Mouse (Mus musculus): ENCODE measurements around the gene Olfr822. TPM values are rescaled to one million over a fixed set of nuclear protein-coding genes. Genes with fewer than 3 reads are reported as not detected.

Olfr822 gene
- not detected for polyA plus RNA-seq (2015; fragmentation: Illumina TruSeq; extraction: RNeasy Lipid Tissue Mini Kit (QIAGEN cat#74804); ENCODE audit: low read depth, low replicate concordance)

DNA sequence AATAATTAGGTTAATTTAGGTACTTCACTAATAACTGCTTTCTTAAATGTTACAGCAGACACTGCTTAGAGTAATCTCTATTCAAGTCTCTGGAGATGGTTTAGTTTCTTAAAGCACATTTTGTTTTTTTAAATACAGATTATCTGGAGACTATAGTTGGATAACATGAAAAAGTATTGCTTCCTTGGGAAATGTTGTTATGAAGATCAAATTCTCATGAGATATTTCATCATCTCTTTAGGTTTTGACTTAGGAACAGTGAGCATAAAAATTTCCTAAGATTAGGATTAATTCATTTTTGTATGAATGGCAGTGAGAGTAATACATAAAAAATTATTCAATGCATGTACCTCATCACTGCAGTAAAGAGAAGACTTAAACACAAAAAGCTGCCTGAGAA is at the start of gene Olfr822:
Olfr822 (plus strand) TSS at position 301 of the 400 bp plus-strand sequence.

DNA sequence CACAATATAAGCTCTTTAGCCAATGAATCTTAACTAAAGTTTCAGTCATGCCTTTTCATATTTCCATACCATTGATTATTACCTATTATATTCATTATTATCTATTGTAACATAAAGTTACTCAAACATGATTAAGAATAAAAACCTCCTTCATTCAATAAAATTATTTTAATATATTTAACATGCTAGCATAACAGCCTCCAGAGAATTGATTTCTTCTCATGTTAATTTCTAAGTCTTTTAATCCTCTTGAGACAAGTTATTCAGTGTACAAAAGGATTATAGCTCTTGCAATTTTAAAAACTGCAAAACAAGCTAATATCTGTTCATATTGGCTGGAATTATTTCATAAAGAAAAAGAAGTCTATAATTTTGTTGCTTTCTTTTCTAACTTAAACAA is 41.0 kb upstream of the Olfr822 start, which contains the start of gene Olfr821:
Olfr821 (plus strand) TSS at position 301 of the 400 bp plus-strand sequence.

DNA sequence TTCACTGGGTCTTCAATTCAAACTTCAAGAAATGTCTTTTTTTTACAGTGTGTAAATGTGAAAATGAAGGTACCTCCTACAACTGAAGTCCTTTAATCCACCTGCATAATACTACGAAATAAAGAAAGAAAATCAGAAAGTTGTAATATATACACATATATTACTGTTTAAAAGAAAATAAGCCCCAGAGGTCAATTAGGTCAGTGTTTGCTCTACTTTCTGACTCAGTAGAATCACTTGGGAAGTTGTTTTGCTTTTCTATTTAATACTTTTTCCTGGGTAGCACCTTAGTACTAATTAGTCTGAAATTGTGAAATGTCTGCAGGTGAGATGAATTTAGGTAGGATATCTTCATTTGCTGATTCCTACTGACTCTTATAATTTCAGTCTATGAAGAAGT is 44.3 kb downstream of the Olfr822 start, which contains the start of gene Olfr823:
Olfr823 (minus strand) TSS at position 101 of the 400 bp plus-strand sequence.

Other genes starting within 250 kb of the Olfr822 start
- gene Olfr812, start 225.1 kb upstream of the Olfr822 start, polyA plus RNA-seq (2015; fragmentation: Illumina TruSeq; extraction: RNeasy Lipid Tissue Mini Kit (QIAGEN cat#74804); ENCODE audit: low read depth, low replicate concordance): not detected
- not detected for gene Olfr813, start 215.8 kb upstream of the Olfr822 start, polyA plus RNA-seq (2015; fragmentation: Illumina TruSeq; extraction: RNeasy Lipid Tissue Mini Kit (QIAGEN cat#74804); ENCODE audit: low read depth, low replicate concordance)
- gene Olfr814, start 191.4 kb upstream of the Olfr822 start, polyA plus RNA-seq (2015; fragmentation: Illumina TruSeq; extraction: RNeasy Lipid Tissue Mini Kit (QIAGEN cat#74804); ENCODE audit: low read depth, low replicate concordance): not detected
- gene Olfr815, start 165.3 kb upstream of the Olfr822 start, polyA plus RNA-seq (2015; fragmentation: Illumina TruSeq; extraction: RNeasy Lipid Tissue Mini Kit (QIAGEN cat#74804); ENCODE audit: low read depth, low replicate concordance): not detected
- not detected for gene Olfr816, start 155.6 kb upstream of the Olfr822 start, polyA plus RNA-seq (2015; fragmentation: Illumina TruSeq; extraction: RNeasy Lipid Tissue Mini Kit (QIAGEN cat#74804); ENCODE audit: low read depth, low replicate concordance)
- gene Olfr818, start 122.1 kb upstream of the Olfr822 start, polyA plus RNA-seq (2015; fragmentation: Illumina TruSeq; extraction: RNeasy Lipid Tissue Mini Kit (QIAGEN cat#74804); ENCODE audit: low read depth, low replicate concordance): not detected
- gene Olfr819, start 103.9 kb upstream of the Olfr822 start, polyA plus RNA-seq (2015; fragmentation: Illumina TruSeq; extraction: RNeasy Lipid Tissue Mini Kit (QIAGEN cat#74804); ENCODE audit: low read depth, low replicate concordance): not detected
- gene Olfr247, start 95.1 kb upstream of the Olfr822 start, polyA plus RNA-seq (2015; fragmentation: Illumina TruSeq; extraction: RNeasy Lipid Tissue Mini Kit (QIAGEN cat#74804); ENCODE audit: low read depth, low replicate concordance): not detected
- not detected for gene Gm10310, start 86.1 kb upstream of the Olfr822 start, polyA plus RNA-seq (2015; fragmentation: Illumina TruSeq; extraction: RNeasy Lipid Tissue Mini Kit (QIAGEN cat#74804); ENCODE audit: low read depth, low replicate concordance)
- gene Olfr820, start 58.6 kb upstream of the Olfr822 start, polyA plus RNA-seq (2015; fragmentation: Illumina TruSeq; extraction: RNeasy Lipid Tissue Mini Kit (QIAGEN cat#74804); ENCODE audit: low read depth, low replicate concordance): not detected
- gene Olfr821, start 40.9 kb upstream of the Olfr822 start, polyA plus RNA-seq (2015; fragmentation: Illumina TruSeq; extraction: RNeasy Lipid Tissue Mini Kit (QIAGEN cat#74804); ENCODE audit: low read depth, low replicate concordance): not detected
- not detected for gene Olfr823, start 44.2 kb downstream of the Olfr822 start, polyA plus RNA-seq (2015; fragmentation: Illumina TruSeq; extraction: RNeasy Lipid Tissue Mini Kit (QIAGEN cat#74804); ENCODE audit: low read depth, low replicate concordance)
- gene Olfr824, start 58.8 kb downstream of the Olfr822 start, polyA plus RNA-seq (2015; fragmentation: Illumina TruSeq; extraction: RNeasy Lipid Tissue Mini Kit (QIAGEN cat#74804); ENCODE audit: low read depth, low replicate concordance): not detected
- not detected for gene Olfr825, start 95.6 kb downstream of the Olfr822 start, polyA plus RNA-seq (2015; fragmentation: Illumina TruSeq; extraction: RNeasy Lipid Tissue Mini Kit (QIAGEN cat#74804); ENCODE audit: low read depth, low replicate concordance)
- gene Olfr826, start 113.0 kb downstream of the Olfr822 start, polyA plus RNA-seq (2015; fragmentation: Illumina TruSeq; extraction: RNeasy Lipid Tissue Mini Kit (QIAGEN cat#74804); ENCODE audit: low read depth, low replicate concordance): not detected
- not detected for gene Olfr827, start 143.2 kb downstream of the Olfr822 start, polyA plus RNA-seq (2015; fragmentation: Illumina TruSeq; extraction: RNeasy Lipid Tissue Mini Kit (QIAGEN cat#74804); ENCODE audit: low read depth, low replicate concordance)
- 0.51 TPM for gene Neurod4, start 209.0 kb downstream of the Olfr822 start, polyA plus RNA-seq (2015; fragmentation: Illumina TruSeq; extraction: RNeasy Lipid Tissue Mini Kit (QIAGEN cat#74804); ENCODE audit: low read depth, low replicate concordance)